Mouse (Mus musculus): ENCODE data around the gene Opa3. TPM values are rescaled to one million over a fixed set of nuclear protein-coding genes. Genes with fewer than 3 reads are reported as not detected.

Opa3 gene
- total RNA-seq, 1 experiment from 2014 or later: 27.5 TPM

- peak; percentile 70 for DNase-seq
These were observed 53.7 kb downstream of the Opa3 start for GRCm38 (mm10) chr7:19281680-19282304.

- peak; percentile 89 for DNase-seq
These were observed 54.3 kb downstream of the Opa3 start, which contains the start of gene Rtn2 for GRCm38 (mm10) chr7:19282385-19282784. Gene Rtn2 (plus strand): TSS chr7:19282624.

GRCm38 (mm10) chr7:19282791-19283405 is 54.8 kb downstream of the Opa3 start:
- peak; percentile 87 for DNase-seq

GRCm38 (mm10) chr7:19283406-19283804 is 55.3 kb downstream of the Opa3 start:
- DNase-seq: no peak

- peak; percentile 69 for DNase-seq
These were observed 56.6 kb downstream of the Opa3 start for GRCm38 (mm10) chr7:19284763-19285162.

GRCm38 (mm10) chr7:19290969-19291596 is 62.9 kb downstream of the Opa3 start:
- peak; percentile 53 for DNase-seq

- peak; percentile 97 for DNase-seq
These were observed 67.5 kb downstream of the Opa3 start for GRCm38 (mm10) chr7:19295503-19296185.

- DNase-seq: no peak
These were observed 68.9 kb downstream of the Opa3 start for GRCm38 (mm10) chr7:19297034-19297433.

- DNase-seq: no peak
These were observed 69.7 kb downstream of the Opa3 start for GRCm38 (mm10) chr7:19297794-19298193.

GRCm38 (mm10) chr7:19299194-19299593 is 71.1 kb downstream of the Opa3 start:
- DNase-seq: peak; percentile 69

- peak; percentile 83 for DNase-seq
These were observed 72.6 kb downstream of the Opa3 start for GRCm38 (mm10) chr7:19300501-19301421.

- no peak for DNase-seq
These were observed 73.5 kb downstream of the Opa3 start for GRCm38 (mm10) chr7:19301461-19302263.

GRCm38 (mm10) chr7:19302264-19303045 is 74.3 kb downstream of the Opa3 start:
- DNase-seq: no peak

- no peak for DNase-seq
These were observed 74.8 kb downstream of the Opa3 start for GRCm38 (mm10) chr7:19303046-19303305.

- peak; percentile 89 for DNase-seq
These were observed 75.6 kb downstream of the Opa3 start for GRCm38 (mm10) chr7:19303770-19304169.

- no peak for DNase-seq
These were observed 76.6 kb downstream of the Opa3 start for GRCm38 (mm10) chr7:19304501-19305412.

- no peak for DNase-seq
These were observed 77.2 kb downstream of the Opa3 start for GRCm38 (mm10) chr7:19305413-19305735.

Data from adrenal gland, postnatal 14 days (tissue).